Mouse (Mus musculus): ENCODE results near the gene Atf6b. TPM values are rescaled to one million over a fixed set of nuclear protein-coding genes. Genes with fewer than 3 reads are reported as not detected.
A peak's percentile ranks its signal among the peaks of the same experiment; 100 is the strongest.

Gene Atf6b
- polyA plus RNA-seq, 1 experiment from 2014 or later: 62.0 TPM

DNA sequence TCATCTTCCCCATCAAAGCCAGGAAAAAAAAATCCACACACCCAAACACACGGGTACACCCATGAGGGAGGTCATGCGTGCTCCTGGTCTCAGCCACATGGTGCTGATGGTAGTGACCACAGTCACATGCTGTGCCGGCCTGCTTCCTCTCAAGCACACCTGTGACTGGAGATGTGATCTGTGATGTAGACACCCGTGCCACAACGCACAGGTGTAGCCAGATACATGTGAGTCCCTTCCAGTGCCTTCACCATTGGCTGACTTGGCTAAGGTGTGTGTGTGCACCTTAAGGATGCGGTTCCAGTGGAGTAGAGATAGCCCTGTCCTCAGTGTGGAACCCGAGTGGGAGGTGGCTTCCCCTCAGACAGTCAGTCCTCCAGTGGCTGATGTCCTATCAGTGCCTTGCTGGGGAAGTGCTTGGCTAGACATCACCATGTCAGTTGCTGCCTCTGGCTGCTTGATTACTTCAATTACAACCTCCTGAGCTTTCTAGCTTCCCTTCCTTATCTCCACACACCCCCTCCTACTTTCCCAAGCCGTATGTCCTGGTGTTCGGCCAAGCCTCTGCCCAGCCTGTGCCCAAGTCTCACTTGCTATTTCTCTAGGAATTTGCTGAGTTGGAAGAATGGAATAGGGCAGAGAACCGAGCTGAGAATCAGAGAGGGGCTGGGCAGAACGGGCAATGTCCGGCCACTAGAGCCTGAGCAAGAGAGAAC is 12.4 kb downstream of the Atf6b start:
- DNase-seq (ENCODE audit: low spot score) (no peak), ATAC-seq (replicated peaks; ENCODE audit: low FRiP score, low read depth) (no peak)
- Histone ChIP-seq H3K4me2 (ENCODE audit: low read length) (no peak overlapping the region), H3K27ac (no peak overlapping the region), H3K4me1 (replicated peaks; ENCODE audit: insufficient read depth, low read length) (peaks cover 18% of the 10 kb centered on the region; the same call in 1 of the 2 replicates), H3K9ac (ENCODE audit: low read depth, low read length) (no peak overlapping the region), H3K4me3 (replicated peaks; ENCODE audit: low read depth, low read length) (no peak overlapping the region), H3K9me3 (replicated peaks; ENCODE audit: low read length) (no peaks in the 10 kb centered on the region), H3K27me3 (ENCODE audit: insufficient read depth, low read length) (no peaks in the 10 kb centered on the region; the same call in 1 of the 2 replicates), H3K36me3 (ENCODE audit: insufficient read depth, low read length) (no peaks in the 10 kb centered on the region)
- 54% methylated on average over 12 of the region's 12 CpGs for WGBS
- no peak for TF ChIP-seq CTCF (IDR thresholded peaks at IDR 0.05; ENCODE audit: low read depth)

DNA sequence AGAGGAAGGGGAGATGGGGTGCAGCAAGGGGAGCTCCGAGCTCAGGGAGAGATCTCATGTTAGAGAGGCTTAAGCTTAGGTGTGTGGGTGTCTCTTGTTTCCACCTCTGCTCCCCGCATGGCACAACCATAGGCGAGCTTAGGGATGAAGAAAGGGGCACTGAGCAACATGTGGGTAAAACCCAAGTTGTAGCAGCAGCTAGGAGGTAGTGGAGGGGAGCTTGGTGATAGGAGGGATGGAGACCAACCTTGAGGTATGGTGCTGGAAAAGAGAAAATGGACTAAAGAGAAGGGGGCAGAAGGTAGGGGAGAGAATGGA is 12.9 kb downstream of the Atf6b start:
- 59% methylated on average over 3 of the region's 3 CpGs for WGBS
- no peaks in the 10 kb centered on the region; the same call in 1 of the 2 replicates for H3K27me3 ChIP-seq (ENCODE audit: insufficient read depth, low read length)
- no peaks in the 10 kb centered on the region for H3K9me3 ChIP-seq (replicated peaks; ENCODE audit: low read length)
- no peak for TF ChIP-seq CTCF (IDR thresholded peaks at IDR 0.05; ENCODE audit: low read depth)
- no peak overlapping the region for H3K4me3 ChIP-seq (replicated peaks; ENCODE audit: low read depth, low read length)
- DNase-seq (ENCODE audit: low spot score): no peak
- H3K27ac ChIP-seq: no peak overlapping the region
- H3K9ac ChIP-seq (ENCODE audit: low read depth, low read length): no peak overlapping the region
- no peaks in the 10 kb centered on the region for H3K36me3 ChIP-seq (ENCODE audit: insufficient read depth, low read length)
- ATAC-seq (replicated peaks; ENCODE audit: low FRiP score, low read depth): no peak
- peaks cover 18% of the 10 kb centered on the region; the same call in 1 of the 2 replicates for H3K4me1 ChIP-seq (replicated peaks; ENCODE audit: insufficient read depth, low read length)
- H3K4me2 ChIP-seq (ENCODE audit: low read length): no peak overlapping the region

DNA sequence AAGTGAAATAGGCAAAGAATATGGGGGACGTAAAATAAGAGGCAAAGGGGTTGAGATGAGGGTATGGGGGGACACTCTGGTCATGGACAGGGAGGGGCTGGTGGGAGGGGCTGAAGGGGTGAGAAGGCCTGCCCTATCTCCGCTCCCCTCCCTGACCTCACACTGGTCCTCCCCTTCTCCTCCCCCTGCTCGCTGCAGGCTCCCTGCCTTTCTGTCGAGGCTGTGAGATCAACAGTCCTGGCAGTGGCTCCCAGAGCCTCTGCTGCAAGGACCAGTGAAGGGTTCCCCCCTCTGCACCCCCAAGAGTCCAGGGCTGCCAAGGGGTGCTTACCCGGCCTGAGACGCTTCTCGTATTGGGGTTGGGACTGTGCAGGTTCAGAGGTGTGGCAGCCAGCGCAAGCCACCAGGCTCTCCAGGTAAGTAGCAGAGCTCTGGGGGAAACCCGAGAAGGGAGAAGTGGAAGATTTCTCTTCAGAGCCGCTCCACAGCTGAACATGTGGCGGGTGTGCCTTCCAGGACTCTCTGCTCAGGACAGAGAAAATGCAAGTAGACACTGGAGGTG is 13.4 kb downstream of the Atf6b start:
- TF ChIP-seq CTCF (IDR thresholded peaks at IDR 0.05; ENCODE audit: low read depth): no peak
- Histone ChIP-seq H3K27ac (no peak overlapping the region), H3K4me2 (ENCODE audit: low read length) (no peak overlapping the region), H3K4me3 (replicated peaks; ENCODE audit: low read depth, low read length) (no peak overlapping the region), H3K27me3 (ENCODE audit: insufficient read depth, low read length) (no peaks in the 10 kb centered on the region; the same call in 1 of the 2 replicates), H3K36me3 (ENCODE audit: insufficient read depth, low read length) (no peaks in the 10 kb centered on the region), H3K9me3 (replicated peaks; ENCODE audit: low read length) (no peaks in the 10 kb centered on the region), H3K9ac (ENCODE audit: low read depth, low read length) (no peak overlapping the region), H3K4me1 (replicated peaks; ENCODE audit: insufficient read depth, low read length) (peaks cover 18% of the 10 kb centered on the region; the same call in 1 of the 2 replicates)
- ATAC-seq (replicated peaks; ENCODE audit: low FRiP score, low read depth) (no peak), DNase-seq (ENCODE audit: low spot score) (no peak)
- WGBS: 25% methylated on average over 11 of the region's 11 CpGs

DNA sequence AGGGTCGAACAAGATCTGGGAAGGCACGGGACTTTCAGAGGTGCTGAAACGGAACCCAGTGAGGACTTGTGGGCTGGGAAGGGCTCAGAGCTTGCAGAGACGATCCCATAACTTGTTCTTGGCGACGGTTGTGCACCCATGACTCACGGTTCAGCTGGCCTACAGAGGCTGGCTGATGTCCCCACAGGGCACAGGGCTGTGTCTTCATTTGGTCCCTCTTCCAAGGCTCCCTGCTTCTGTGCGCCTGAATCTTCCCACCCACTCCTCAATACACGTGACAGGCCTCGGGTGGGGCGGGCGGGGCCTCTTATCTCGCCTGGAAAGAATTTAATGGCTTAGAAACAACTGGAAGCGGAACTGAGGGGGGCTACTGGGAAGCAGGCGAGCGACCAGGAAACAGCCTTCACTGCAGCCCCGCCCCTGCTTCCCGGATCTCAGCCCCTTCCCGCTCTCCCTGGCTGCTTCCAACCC is 14.2 kb downstream of the Atf6b start:
- no peak overlapping the region for H3K9ac ChIP-seq (ENCODE audit: low read depth, low read length)
- peak overlapping the region; percentile 43 for H3K4me2 ChIP-seq (ENCODE audit: low read length)
- 0 out of 2 replicates have a peak overlapping the region, but pooled peaks have one; percentile 9 for H3K4me3 ChIP-seq (replicated peaks; ENCODE audit: low read depth, low read length)
- peak; percentile 82 for DNase-seq (ENCODE audit: low spot score)
- H3K36me3 ChIP-seq (ENCODE audit: insufficient read depth, low read length): no peaks in the 10 kb centered on the region
- WGBS: 2% methylated on average over 19 of the region's 19 CpGs
- H3K4me1 ChIP-seq (replicated peaks; ENCODE audit: insufficient read depth, low read length): peaks cover 18% of the 10 kb centered on the region; the same call in 1 of the 2 replicates
- peak; percentile 31; the same call in 1 of the 2 replicates for ATAC-seq (replicated peaks; ENCODE audit: low FRiP score, low read depth)
- no peaks in the 10 kb centered on the region for H3K9me3 ChIP-seq (replicated peaks; ENCODE audit: low read length)
- peak overlapping the region; percentile 9; the same call in 1 of the 2 replicates for H3K27ac ChIP-seq
- no peaks in the 10 kb centered on the region; the same call in 1 of the 2 replicates for H3K27me3 ChIP-seq (ENCODE audit: insufficient read depth, low read length)
- TF ChIP-seq CTCF (IDR thresholded peaks at IDR 0.05; ENCODE audit: low read depth): no peak

DNA sequence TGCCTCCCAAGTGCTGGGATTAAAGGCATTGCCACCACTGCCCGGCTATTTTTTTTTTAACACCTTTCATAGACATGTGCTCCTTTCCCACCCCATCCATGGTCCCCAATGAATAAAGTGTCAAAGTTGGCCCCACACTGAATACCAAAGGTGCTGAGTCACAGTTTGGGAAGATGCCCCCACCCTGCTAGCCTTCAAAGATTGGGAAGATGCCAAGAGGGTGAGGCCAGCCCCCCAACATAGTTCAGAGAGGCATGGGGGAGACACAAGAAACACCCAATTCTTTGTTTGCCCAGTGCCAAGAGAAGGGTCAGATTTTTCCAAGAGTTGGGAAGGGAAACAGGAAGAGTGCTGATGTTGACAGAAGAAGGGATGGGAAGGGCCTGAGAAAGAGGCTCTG is 15.5 kb downstream of the Atf6b start:
- 84% methylated on average over 1 of the region's 1 CpGs for WGBS
- no peak for TF ChIP-seq CTCF (IDR thresholded peaks at IDR 0.05; ENCODE audit: low read depth)
- no peak overlapping the region for H3K4me2 ChIP-seq (ENCODE audit: low read length)
- no peaks in the 10 kb centered on the region for H3K36me3 ChIP-seq (ENCODE audit: insufficient read depth, low read length)
- H3K27me3 ChIP-seq (ENCODE audit: insufficient read depth, low read length): no peaks in the 10 kb centered on the region; the same call in 1 of the 2 replicates
- ATAC-seq (replicated peaks; ENCODE audit: low FRiP score, low read depth) (no peak), DNase-seq (ENCODE audit: low spot score) (no peak)
- no peak overlapping the region for H3K4me3 ChIP-seq (replicated peaks; ENCODE audit: low read depth, low read length)
- H3K4me1 ChIP-seq (replicated peaks; ENCODE audit: insufficient read depth, low read length): peaks cover 18% of the 10 kb centered on the region; the same call in 1 of the 2 replicates
- H3K27ac ChIP-seq: no peak overlapping the region
- H3K9ac ChIP-seq (ENCODE audit: low read depth, low read length): no peak overlapping the region
- no peaks in the 10 kb centered on the region for H3K9me3 ChIP-seq (replicated peaks; ENCODE audit: low read length)

DNA sequence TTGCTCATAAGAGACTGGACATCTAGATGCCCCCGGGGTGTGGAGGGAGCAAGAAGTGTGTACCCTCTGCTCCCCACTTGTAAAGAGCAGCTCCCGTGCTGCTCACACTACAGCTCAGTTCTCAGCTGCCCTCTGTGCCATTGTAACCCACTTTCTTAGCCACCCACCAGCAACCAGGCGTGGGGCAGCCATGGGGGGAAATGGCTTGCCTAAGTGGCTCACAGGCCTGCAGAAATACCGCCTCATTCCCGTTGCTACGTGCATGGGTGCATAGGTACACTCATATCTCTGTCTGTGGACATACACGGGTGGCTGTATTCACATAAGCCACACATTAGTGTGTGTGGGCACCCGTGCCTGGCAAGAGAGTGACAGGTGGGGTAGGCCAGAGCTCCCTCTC is 16.0 kb downstream of the Atf6b start:
- Histone ChIP-seq H3K36me3 (ENCODE audit: insufficient read depth, low read length) (no peaks in the 10 kb centered on the region), H3K4me1 (replicated peaks; ENCODE audit: insufficient read depth, low read length) (peaks cover 18% of the 10 kb centered on the region; the same call in 1 of the 2 replicates), H3K4me2 (ENCODE audit: low read length) (no peak overlapping the region), H3K9me3 (replicated peaks; ENCODE audit: low read length) (no peaks in the 10 kb centered on the region), H3K27me3 (ENCODE audit: insufficient read depth, low read length) (no peaks in the 10 kb centered on the region; the same call in 1 of the 2 replicates), H3K4me3 (replicated peaks; ENCODE audit: low read depth, low read length) (no peak overlapping the region), H3K27ac (no peak overlapping the region), H3K9ac (ENCODE audit: low read depth, low read length) (no peak overlapping the region)
- ATAC-seq (replicated peaks; ENCODE audit: low FRiP score, low read depth) (no peak), DNase-seq (ENCODE audit: low spot score) (no peak)
- WGBS: 89% methylated on average over 8 of the region's 8 CpGs
- TF ChIP-seq CTCF (IDR thresholded peaks at IDR 0.05; ENCODE audit: low read depth): no peak

Data from kidney, postnatal 0 days (tissue).